Mouse (Mus musculus): ENCODE measurements around the gene Zfp385a.

DNA sequence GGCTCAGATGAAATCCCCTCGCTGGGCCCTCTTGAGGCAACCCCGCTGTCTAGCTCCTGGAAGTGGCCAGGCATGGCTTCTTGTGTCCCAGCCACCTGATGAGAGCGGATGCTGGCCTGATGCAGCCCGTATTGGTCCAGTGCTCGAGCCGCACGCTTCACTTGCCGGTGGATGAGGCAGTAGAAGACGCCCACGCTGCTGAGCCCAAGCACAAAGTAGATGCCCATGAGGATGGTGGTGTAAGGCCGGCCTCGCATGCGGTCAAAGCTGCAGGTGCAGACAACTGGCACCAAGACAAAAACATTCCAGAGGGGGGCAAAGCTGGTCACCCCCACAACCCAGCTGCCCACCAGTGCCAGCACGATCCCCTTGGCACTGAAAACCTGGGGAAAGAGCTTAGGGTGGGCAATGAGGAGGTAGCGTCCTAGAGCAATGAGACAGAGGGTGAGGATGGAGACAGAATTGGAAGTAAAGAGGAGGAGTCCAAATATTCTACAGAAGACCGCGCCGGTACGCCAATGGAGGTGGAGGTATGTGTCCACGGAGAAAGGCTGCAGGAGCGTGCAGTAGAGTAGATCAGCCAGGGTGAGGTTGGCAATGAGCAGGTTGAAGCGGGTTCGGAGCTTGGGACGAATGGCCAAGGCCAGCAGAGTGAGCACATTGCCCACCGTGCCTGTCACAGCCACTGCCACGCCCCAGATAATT lies 30.9 kb downstream of the Zfp385a start:
- no peak for TF ChIP-seq CTCF (IDR thresholded peaks at IDR 0.05; ENCODE audit: control insufficient read depth, insufficient read depth, insufficient replicate concordance, low read depth, low read length)
- no peak for TF ChIP-seq POLR2A (IDR thresholded peaks at IDR 0.05; ENCODE audit: control insufficient read depth, low read depth, low read length)

All from testis, adult 2 months (tissue).